Mouse (Mus musculus) hindlimb bud, embryonic 11.5 days (tissue): ENCODE results near the gene Cir1.

ENCODE experiments used
- DNase-seq: peaks from one replicate; pipeline ENCODE4 v3.0.0-alpha.2; 2012; ENCODE audit warnings: low read depth, low spot score; ENCODE audit errors: extremely low spot score

Cir1 gene

GRCm38 (mm10) chr2:73312152-73313116 is at the start of gene Cir1, which contains the start of gene Scrn3:
Cir1 (minus strand) TSS chr2:73312701.
Scrn3 (plus strand) TSS chr2:73312601.
- DNase-seq = peak; percentile 88

- DNase-seq = no peak
Observed at GRCm38 (mm10) chr2:73360536-73360935, 48.0 kb upstream of the Cir1 start.

- no peak for DNase-seq
Observed at GRCm38 (mm10) chr2:73359941-73360340, 47.4 kb upstream of the Cir1 start.

- DNase-seq = no peak
Observed at GRCm38 (mm10) chr2:73357004-73357403, 44.5 kb upstream of the Cir1 start.

GRCm38 (mm10) chr2:73351927-73352374 is 39.5 kb upstream of the Cir1 start:
- no peak for DNase-seq

- no peak for DNase-seq
Observed at GRCm38 (mm10) chr2:73351496-73351895, 39.0 kb upstream of the Cir1 start.

- DNase-seq = no peak
Observed at GRCm38 (mm10) chr2:73348221-73348620, 35.7 kb upstream of the Cir1 start.

GRCm38 (mm10) chr2:73347766-73348165 is 35.3 kb upstream of the Cir1 start:
- DNase-seq = no peak

GRCm38 (mm10) chr2:73347136-73347535 is 34.6 kb upstream of the Cir1 start:
- no peak for DNase-seq

- DNase-seq = no peak
Observed at GRCm38 (mm10) chr2:73346345-73347086, 34.0 kb upstream of the Cir1 start.

- DNase-seq = no peak
Observed at GRCm38 (mm10) chr2:73345204-73345603, 32.7 kb upstream of the Cir1 start.

- no peak for DNase-seq
Observed at GRCm38 (mm10) chr2:73343701-73344100, 31.2 kb upstream of the Cir1 start.

GRCm38 (mm10) chr2:73338415-73338814 is 25.9 kb upstream of the Cir1 start:
- DNase-seq = no peak

GRCm38 (mm10) chr2:73335949-73336348 is 23.4 kb upstream of the Cir1 start:
- DNase-seq = no peak

- no peak for DNase-seq
Observed at GRCm38 (mm10) chr2:73325871-73326270, 13.4 kb upstream of the Cir1 start.

- DNase-seq = no peak
Observed at GRCm38 (mm10) chr2:73322991-73323390, 10.5 kb upstream of the Cir1 start.

- DNase-seq = no peak
Observed at GRCm38 (mm10) chr2:73319218-73319617, 6.7 kb upstream of the Cir1 start.

- DNase-seq = no peak
Observed at GRCm38 (mm10) chr2:73317426-73317825, 4.9 kb upstream of the Cir1 start.

GRCm38 (mm10) chr2:73314311-73314710 is 1.8 kb upstream of the Cir1 start:
- DNase-seq = no peak

- DNase-seq = no peak
Observed at GRCm38 (mm10) chr2:73313117-73313501, 608 bp upstream of the Cir1 start.

- no peak for DNase-seq
Observed at GRCm38 (mm10) chr2:73306006-73306405, 6.5 kb downstream of the Cir1 start.

- no peak for DNase-seq
Observed at GRCm38 (mm10) chr2:73304506-73304905, 8.0 kb downstream of the Cir1 start.
